Mouse (Mus musculus) ovary, postnatal 10 days (tissue): ENCODE results near the gene B3gnt3.
"Not testable (repeated sequence)": the region's sequence is repeated elsewhere in the genome, so short reads cannot be mapped to it uniquely, and the experiment has no call there.

ENCODE experiments used
- DNase-seq: peaks from one replicate; pipeline ENCODE4 v3.0.0; 2022; ENCODE audit warnings: low spot score

Gene B3gnt3

DNA sequence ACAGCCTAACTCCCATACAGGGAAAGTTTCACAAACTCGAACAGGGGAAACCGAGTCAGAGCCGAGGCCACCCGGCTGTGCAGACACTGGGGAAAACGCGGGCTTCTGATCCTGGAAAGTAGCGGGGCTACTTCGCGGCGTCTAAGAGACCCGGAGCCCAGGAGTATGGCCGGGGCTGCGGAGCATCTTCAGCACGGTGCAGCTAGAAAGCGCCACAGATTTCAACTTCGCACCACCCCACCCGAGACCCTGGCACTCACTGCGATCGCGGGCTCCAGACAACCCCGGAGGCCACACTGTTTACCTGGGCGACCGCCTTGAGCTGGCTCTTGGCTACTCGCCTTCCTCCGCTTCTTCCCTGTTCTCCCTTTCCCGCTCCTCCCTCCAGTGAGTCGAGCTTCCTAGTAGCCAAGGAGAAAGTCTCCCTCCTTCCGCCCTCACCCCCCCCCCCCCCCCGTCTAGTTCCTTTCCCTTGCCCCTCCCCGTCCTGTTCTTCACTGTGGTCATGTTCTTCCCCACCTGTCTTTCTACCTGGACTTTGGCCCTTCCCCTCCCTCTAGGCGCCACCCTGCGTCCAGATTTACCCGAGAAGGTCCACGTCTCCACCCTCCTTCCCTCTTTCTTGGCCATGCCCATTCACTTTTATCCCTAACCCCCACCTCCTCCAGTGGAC is at the start of gene B3gnt3:
TSS of gene B3gnt3 (minus strand) at position 376 of the 673 bp plus-strand sequence.
- no peak for DNase-seq

DNA sequence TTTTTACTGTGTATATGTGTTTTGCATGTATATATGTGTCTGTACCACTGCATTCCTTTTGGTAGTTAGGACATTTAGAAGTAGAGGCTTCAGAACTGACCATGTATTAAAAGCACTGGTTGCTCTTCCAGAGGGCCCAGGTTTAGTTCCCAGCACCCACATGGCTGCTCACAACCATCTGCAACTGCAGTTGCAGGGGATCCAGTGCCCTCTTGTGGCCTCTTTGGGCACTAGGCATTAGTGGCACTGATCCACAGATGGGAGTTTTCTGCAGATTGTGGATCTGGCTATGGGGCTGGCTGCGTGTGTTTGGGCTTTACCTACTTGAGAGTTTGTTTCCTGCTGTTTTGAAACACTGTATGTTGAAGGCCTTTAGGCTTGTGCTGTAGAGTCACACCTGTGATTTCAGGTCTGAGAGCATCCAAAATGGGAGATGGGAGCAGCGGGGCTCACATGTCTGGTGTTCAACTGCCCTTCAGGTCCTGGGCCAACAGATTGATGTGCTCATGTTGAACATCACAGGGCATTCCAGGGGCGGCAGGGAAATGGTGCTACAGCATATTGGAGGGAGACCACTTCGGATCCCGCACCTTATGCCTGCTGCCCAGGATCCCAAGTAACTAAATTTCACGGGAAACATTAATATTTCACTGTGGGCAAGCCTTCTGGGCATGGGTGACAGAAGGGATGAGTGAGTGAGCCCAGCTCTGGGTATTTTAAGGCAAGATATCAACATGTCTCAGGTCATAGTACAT is 47.9 kb upstream of the B3gnt3 start:
- DNase-seq = not testable (repeated sequence)

DNA sequence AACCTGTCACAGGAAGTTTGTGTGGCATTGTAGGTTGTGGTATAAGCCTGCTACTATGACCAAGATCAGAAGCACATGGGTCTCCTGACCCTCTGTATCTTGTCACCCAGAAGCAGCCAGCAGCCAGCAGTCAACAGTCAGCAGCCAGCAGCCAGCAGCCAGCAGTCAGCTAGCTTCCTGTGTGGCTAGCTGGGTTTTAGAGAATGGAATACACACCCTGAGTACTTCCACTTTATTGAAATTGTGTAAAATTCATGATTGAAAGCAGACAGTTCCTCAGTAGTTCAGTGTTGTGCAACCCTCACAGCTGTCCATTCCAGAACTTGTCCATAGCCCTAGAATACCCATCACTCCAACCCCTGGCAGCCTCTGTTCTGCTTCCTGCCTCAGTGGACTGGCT is 45.5 kb upstream of the B3gnt3 start:
- DNase-seq = not testable (repeated sequence)

DNA sequence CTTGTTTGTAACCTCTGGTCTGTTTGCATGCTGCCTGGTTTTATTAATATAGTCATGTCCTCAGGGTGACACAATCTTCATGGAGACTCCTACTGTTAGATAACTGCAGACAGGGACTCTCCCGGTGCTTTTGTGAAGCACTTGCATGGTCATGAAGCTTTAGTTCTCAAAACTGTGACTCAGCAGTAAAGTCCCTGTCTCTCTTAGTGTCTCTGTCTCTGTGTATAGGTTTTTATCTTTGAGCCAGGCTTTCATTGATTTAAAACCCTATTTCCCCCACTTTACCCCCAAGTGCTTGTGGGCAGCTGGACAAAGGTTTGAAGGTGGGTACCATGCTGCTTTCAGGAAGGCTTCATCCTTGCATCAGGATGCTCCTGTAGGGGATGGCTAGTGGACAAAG is 43.7 kb upstream of the B3gnt3 start:
- no peak for DNase-seq

DNA sequence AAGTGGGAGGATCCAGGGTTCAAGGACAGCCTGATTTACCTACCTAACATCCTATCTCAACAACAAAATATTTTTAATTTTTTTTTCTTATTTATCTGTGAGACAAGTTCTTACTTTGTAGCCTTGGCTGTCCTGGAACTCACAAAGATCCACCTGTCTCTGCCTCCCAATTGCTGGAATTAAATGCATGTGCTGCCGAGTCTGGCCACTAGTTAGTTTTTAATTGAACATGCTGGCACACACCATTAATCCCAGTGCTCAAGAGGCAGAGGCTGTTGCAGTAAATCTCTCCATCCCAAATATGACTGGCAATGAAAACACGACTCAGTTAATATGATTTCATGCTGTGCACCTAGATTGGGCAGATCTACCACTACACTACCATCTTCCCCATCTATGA is 41.2 kb upstream of the B3gnt3 start:
- DNase-seq = no peak

DNA sequence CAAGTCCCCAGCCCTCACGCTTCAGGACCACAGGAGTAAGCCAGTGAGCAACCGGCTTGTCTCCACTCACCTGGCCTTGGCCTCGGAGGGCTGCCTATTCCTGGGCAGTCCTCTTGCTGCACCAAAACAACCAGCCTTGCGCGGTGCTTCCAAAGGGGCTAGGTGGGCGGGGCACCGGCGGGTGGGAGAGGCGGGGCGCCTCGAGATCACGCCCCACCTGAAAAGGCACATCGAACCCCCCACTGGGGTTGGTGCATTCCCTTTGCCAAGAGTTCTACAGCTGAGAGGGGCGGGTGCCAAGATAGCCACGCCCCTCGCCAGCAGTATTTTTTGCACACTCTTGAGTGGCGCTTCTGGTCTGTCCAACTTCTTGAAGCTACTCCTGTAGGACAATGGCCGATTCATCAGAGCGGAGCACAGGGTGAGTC is 40.1 kb upstream of the B3gnt3 start:
- DNase-seq = no peak

DNA sequence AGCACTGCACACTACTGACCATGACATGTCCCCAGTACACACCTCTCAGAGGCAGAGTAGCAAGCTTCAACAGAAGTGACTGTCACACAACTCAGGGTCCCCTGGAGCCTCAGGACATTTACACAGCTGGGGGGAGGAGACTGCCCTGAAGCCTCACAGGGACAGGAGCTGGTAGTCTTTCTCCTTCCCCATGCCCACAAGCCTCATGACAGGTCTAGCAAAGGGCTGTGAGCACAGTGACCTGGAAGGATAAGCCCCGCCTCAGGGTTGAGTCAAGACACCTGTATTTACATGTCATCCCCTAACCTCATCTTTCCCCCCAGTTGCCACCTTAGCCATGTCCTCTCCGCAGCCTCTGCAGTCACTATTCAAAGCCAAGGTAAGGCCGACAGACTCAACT is 39.6 kb upstream of the B3gnt3 start:
- DNase-seq = no peak

DNA sequence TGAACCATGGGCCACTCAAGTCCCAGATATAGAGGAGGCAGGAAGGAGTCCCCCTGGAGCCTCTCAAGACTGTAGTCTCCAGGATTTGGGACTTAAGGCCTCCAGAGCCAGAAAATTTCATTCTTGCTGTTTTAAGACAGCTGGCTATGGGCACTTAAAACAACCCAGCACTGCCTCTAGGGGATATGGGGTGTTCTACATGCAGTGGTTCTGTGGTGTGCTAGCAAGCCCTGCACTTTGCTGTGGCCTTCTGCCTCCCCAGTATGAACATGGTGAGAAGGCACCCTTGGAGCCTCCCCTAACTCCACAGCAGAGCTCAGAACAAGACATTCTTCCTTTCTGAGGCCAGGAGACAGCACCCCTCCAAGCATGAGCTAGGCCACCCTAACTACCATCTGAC is 36.7 kb upstream of the B3gnt3 start:
- DNase-seq = not testable (repeated sequence)

DNA sequence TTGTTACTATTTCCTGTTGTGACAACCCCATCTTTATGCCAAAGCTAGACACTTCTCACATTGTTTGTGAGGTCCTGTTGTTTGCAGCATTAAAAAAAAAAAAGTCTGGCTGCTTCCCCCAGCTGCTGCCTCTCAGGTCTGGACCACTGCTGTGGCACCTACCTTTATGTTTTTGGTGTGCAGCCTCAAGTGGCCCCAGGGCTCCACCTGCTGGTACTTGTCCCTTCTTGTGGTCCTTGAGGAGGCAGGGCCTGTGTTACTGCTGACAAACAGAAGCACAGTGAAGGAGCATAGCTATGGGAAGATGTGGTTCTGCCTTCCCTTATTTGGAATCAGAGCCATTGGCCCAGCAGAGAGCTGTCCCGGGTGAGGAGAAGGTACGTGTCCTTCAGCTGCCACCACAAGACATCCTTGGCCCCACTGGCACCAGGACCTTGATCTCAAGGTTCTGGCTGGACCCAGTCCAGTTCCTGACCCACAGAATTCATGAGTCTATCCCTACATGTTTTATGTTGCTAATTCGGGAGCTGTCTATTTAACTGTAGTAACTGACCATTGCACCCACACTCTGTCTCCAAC is 30.2 kb upstream of the B3gnt3 start:
- DNase-seq = no peak

DNA sequence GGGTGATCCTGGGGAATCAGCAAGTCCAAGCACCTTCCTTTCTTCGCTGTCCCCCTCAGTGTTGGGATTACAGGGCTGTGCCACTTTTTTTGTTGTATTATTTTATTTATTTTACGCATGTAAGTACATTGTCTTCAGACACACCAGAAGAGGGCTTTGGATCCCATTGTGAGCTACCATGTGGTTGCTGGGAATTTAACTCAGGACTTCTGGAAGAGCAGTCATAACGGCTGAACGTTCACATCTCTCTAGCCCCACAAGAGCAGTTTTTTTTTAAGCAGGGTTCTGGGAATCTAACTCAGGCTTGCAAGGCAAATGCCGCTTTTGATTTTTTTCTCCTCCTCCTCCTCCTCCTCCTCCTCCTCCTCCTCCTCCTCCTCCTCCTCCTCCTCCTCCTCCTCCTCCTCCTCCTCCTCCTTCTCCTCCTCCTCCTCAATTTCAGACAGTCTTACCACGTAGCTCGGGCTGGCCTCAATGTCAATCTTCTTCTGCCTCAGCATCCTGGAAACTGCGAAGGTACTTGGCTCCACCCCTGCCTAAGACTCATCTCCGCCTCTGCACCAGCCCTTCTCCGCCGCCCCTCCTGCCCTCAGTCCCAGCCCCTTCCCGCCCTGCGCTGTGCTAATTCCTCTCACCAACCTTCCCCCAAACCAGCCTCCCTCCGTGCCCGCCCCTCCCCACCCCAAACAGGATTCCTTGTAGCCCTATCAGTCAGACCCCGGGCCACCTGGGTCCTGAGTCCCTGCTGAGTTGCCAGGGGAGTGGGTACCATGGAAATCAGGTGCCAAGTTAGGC is 27.4 kb upstream of the B3gnt3 start:
- DNase-seq = no peak

DNA sequence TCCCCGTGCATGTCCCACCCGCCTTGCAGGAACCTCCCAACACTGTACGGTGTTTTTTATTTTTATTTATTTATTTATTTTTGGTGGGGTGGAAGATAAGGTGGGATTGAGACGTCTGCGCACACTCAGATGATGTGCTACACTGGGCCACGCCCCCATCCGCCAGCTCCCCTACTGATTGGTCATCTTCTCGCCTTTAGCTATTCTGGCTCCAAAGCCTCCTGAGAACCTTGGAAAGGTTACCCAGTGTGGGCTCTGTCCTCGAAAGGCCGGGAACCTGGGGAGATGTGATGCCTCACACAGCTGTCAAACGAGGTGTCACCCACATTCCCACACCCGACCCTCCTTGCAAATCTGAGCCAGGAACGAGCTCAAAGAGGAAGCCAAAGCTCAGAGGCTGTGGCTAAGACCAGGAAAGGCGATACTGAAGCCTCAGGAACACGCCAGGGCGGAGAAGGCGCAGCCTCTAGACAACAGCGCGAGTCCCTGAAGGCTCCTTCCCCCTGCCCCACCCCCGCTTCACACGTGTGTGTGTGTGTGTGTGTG is 26.7 kb upstream of the B3gnt3 start:
- no peak for DNase-seq

DNA sequence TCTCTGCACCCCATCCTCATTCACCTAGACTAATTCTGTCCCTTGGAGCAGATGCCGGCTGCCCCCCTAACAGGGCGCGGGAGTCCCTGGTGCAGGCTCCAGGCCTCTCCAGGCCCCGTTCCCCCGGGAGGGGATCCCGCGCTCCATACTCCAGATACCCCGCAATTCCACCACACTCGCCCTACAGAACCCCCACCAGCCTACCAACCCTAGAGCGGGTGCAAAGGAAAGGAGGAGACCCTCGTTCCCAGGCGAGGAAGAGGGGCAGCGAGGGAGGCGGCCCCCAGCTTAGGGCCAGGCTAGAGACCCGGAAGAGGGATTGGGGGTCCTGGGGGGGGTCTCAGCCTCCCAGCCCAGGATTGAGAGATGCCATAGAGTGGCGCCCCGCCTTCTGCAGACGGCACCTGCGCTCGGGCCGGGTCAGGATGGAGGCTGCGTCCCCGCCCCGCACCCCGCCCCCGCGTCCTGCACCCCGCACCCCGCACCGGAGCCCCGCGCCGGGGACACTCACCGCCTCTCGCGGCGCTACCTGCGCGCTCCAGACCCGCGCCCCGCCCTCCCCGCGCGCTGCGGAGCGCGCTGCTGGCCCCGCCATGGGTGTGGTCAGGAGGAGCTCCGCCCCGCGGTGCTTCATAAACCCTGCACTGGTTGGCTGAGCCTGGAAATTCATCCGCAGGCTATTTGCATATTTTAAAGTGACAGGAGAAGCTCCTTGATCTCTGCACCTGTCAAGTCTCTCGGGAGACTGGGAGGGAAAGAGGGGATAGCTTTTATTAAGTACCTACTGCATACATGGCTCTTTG is 23.7 kb upstream of the B3gnt3 start, which contains the start of gene Fcho1:
TSS of gene Fcho1 (minus strand) at position 595 of the 803 bp plus-strand sequence.
- no peak for DNase-seq

DNA sequence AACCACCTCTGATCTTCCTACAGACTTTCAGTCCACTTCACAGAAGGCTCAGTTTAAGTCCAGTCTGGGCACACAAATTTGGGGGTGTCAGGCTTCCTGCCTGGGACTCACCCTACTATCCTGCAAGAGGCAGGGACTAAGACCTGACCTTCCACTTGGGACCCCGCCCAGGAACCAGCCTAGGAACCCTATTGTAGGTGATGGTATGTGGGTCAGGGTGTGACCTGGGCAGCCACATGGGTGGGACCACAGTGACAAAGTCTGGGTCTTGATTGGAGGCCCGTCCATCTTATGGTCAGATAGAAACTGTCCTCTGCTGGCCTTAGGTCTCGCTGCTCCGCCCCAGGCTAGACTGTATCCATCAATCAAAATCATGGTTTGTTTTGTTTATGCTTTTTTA is 22.8 kb upstream of the B3gnt3 start:
- no peak for DNase-seq

DNA sequence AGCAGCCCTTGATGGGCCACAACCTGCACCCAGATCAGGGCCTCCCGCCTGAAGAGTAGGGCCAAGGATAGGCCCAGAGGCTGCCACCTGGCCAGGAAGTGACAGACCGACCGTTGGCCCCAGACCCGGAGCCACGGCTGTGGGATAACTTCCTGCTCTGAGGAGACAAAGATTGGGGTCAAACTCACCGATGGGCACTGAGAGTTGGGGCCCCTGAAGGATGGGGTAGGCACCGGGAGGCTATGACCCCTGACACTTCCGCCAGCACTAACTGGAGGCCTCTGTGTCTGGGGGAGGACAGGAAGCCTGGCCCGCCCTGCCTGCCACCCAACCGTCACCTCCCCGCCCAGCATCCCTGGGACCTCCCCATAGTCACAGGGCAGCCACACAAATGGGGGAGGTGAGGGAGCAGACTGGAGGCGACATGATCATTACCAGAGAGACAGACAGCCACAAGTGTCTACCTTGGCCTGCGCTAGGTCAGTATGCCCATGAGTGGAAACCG is 21.5 kb upstream of the B3gnt3 start:
- DNase-seq = no peak

DNA sequence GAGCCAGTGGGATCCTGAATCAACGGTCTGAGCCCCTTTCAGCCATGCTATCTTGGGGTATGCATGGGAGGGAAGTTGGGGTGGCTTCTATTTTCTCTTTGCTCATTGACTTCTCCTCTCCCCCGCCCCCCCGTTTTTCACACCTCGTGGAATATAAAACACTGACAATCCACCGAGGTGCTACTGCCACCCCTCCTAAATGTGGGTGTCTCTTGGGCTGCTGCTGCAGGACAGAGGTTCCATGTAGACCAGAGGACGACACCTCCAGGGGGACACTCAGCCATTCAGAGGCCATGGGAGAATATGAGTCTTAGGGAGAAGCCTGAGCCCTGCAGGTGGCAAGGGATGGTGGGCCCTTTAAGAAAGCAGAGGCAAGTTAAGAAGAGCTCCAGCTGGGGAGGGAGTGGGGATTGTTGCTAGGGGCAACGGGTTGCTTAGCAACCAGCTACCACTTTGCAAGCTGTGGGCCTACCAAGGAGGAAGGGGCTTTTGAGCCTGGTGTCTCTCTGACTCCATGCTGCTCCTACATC is 18.4 kb upstream of the B3gnt3 start:
- DNase-seq = no peak

DNA sequence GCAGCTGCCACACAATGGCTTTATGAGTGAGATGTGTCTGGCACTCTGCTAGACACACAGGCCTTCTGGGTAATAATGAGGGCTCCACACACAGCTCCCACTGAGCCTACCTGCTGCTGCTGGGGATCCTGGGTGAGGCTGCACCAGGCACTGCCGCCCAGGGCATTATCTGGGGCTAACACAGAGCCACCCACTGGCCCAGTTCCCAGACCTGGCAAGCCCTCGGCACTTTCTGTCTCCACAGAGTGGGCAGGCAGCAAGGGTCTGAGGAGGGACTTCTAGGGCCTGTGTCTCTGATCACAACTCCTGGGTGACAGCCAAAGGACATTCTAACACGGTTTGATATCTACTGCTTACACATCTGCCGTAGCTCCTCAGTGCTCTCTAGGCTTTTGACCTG is 17.6 kb upstream of the B3gnt3 start:
- no peak for DNase-seq

DNA sequence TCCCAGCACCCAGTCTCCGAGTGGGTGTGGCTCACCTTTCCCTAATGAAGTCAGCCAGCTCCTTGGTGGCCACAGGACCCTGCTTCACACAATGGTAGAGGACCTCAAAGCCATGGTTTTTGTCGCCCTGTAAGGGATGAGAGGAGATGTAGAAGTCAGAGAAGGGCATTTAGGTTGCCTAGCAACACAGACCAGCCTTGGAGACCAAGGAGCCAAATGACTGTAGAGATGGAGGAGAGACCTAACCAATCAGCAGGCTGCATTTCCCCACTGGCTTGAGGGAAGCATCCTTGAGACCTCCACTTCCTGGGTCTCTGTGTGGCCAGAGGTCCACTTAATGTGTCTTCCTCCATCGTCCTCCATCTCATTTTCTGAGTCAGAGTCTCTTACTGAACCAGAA is 16.7 kb upstream of the B3gnt3 start:
- no peak for DNase-seq

DNA sequence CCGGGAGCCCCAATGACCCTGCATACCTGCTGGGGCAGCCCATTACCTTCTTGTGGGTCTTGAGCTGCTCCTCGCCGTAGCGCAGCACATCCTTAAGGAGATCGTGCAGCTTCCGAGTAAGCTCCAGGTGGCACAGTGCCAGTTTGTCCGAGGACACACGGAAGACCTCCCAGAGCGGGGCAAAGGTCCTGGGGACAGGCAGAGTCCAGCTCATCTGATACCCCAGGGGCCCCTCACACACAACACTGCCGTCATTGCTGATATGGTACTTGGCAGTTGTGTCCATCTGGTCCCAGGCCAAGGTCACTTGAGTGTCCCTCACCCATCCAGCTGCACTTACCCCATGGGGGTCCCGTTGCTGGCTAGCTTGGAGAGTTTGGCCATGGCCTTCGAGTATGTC is 15.5 kb upstream of the B3gnt3 start:
- no peak for DNase-seq

DNA sequence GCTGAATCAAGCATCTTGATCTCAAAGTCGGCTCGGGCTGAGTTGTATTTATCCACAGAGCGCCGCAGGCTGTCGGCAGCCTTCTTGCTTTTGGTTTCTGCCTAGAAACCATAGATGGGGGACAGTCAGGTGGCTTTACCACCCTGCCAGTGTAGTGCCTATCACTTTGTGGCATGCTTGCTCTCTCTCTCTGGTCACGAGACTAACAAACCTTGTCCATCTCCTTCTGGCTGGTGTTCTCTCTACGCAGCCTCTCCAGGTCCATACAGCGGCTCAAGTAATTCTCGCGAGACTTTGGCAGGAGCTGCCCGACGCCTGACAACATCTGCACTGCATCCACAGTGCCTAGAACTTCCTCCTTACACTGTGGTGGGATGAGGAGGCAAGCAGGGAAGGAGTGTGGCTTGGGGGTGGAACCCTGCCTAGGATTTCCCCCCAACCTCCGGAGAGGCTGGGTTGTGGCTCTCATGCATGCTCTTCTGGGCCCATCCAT is 15.0 kb upstream of the B3gnt3 start:
- DNase-seq = no peak

DNA sequence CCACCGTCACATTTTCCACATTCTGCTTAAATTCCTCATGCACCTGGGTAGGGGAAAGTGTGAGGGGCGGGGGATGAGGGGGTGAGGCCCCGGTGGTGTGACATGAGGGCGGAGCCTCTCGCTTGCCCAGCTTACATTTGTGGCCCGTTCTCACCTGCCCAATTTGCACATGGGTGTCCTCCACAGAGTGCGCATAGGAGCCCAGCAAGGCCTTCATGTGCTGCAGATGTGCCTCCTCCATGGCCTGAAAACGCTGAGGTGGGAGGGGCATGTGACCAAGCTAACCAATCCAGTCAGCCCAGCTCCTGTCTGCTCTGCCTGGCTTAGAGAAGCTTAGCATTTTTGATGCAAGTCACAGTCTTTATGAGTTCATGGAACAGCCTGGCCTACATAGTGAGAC is 13.9 kb upstream of the B3gnt3 start:
- DNase-seq = no peak

DNA sequence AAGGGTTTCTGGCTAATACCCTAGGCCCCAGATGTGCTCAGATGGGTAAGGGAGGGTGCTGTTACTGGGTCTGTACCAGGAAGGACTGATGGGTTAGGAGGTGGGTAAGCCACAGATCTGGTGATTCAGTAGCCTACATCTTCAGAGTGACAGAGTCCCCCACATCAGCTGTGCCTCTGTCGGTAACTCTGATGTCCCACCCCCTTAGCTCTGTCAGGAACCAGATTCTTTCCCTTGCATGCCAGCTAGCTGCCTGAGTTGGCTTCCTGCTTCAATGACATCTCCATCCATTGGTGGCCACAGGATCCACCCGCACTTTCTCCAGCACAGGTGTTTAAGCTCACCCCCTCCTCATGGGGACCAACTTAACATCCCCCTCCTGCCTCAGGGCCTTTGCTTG is 10.0 kb upstream of the B3gnt3 start:
- DNase-seq = no peak
